Mouse (Mus musculus): ENCODE measurements at regions not wholly inside any gene's neighbourhood (a gene's known extent, or its start where the extent isn't known, plus 50 kb on each side); places are given as distances from the start of the nearest gene placed in this dataset.

- no peak for DNase-seq (ENCODE audit: low spot score)
These were observed 204.5 kb upstream of the Ercc4 start for GRCm38 (mm10) chr16:12904937-12905336.

- DNase-seq (ENCODE audit: low spot score), result no peak
These were observed 184.8 kb upstream of the Ercc4 start for GRCm38 (mm10) chr16:12924668-12925067.

DNA sequence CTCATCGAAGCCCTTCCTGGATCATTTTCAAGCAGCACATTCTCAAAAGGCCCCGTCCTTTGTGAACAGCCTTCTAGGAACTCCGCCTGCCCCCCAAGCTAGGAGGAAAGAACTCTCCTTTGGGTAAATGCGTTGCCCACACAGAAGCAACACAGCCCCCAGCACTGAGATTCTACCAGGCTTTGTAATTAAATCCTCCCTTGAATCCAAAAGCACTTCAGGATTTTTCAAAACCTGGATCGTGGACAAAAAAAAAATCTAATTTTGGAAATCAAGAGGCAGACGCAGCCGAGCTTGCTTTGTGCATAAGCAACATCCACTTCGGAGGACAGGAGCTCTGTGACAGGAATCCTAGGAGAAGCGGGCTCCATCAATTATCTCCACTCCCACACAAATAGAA is 183.6 kb upstream of the Ercc4 start:
- DNase-seq (ENCODE audit: low spot score), result no peak

DNA sequence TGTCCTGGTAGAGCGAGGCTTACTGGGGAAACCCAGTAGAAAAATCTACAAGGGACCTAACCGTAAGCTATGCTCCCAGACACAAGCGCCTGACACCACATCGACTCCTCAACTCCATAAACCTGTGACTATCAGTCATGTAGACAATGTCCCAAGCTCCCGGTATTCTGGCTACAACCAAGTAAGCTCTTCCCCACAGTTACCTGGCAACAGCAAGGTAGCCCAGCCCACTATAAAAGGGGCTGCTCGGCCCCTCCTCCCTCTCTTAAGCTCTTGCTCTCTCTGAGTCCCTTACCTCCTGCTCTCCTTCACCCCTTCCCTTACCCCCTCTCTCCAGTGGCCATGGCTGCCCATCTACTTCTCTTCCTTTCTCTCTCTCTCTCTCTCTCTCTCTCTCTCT is 178.4 kb upstream of the Ercc4 start:
- DNase-seq (ENCODE audit: low spot score), result no peak

- DNase-seq (ENCODE audit: low spot score), result no peak
These were observed 176.5 kb upstream of the Ercc4 start for GRCm38 (mm10) chr16:12932959-12933358.

GRCm38 (mm10) chr16:12934586-12934985 is 174.9 kb upstream of the Ercc4 start:
- no peak for DNase-seq (ENCODE audit: low spot score)

DNA sequence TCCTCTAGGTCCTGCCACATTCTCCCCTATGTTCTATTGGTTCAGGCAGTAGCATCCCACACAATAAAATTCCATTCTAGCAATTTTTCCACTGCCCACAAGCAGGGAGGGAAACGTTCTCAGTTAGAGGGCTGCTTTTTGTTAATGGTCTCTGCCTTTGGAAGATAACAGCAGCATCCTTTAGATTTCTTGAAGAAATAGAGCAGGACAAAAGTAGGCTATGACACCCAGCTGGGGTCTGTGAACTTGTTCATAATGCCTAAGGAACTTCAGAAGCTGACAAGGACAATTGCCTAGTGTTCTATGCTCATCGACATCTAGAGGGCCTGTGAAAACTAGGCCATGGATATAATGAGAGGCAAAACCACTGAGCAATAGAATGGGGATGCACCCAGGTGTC is 174.2 kb upstream of the Ercc4 start:
- peak; percentile 2 for DNase-seq (ENCODE audit: low spot score)

DNA sequence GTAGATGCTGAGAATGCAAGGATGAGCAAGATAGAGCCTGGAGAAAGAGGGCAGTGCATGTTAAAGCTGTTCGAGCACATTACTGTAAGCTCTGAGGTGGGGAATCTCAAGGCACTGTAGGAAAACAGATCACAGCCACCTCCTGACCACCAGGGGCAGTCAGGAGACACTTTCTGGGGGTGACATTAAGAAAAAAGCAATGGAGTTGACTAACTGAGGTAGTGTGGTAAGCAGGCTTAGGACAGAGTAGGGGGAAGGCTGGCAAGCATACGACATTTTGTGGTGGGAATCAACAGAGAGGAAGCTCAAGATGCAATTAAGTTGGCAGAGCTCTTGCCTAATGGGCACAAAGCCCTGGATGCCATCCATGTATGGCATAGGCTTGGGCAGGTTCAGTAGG is 172.9 kb upstream of the Ercc4 start:
- no peak for DNase-seq (ENCODE audit: low spot score)

DNA sequence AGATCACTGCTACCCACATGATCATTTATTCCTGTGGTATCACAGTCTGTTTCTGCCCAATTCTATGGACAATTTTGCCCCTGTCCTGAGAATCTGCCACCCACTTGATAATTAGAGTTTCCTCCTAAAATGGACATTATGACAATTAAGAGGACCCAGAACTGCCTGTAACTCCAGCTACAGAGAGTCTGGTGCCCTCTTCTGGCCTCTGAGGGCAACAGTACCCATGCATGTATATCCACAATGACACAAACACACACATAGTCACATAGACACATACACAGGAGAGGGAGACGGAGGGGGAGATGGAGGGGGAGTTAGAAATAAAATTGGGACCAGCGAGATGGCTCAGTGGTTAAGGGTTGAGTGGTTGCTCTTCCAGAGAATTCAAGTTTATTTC is 170.9 kb upstream of the Ercc4 start:
- DNase-seq (ENCODE audit: low spot score), result no peak

DNA sequence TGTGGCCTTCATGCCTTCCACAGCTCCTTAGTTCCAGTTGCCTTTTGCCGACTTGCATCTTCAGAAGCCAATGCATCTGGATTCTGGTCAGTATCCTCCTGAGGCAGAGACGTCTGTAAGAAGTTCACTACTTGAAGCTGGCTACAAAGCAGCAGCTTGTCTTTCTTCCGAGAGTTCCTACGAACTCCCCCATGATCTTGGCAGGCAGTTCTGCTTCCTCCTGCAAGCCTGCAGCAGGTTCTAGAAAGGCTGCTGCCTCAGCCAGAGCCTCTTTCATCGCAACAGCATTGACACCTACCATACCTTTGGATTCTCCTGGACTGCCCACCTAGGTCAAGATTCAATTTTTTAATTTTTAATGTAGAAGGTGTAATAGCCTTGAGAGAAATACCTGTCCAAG is 158.3 kb upstream of the Ercc4 start:
- DNase-seq (ENCODE audit: low spot score), result no peak

- no peak for DNase-seq (ENCODE audit: low spot score)
These were observed 155.5 kb upstream of the Ercc4 start for GRCm38 (mm10) chr16:12954028-12954427.

DNA sequence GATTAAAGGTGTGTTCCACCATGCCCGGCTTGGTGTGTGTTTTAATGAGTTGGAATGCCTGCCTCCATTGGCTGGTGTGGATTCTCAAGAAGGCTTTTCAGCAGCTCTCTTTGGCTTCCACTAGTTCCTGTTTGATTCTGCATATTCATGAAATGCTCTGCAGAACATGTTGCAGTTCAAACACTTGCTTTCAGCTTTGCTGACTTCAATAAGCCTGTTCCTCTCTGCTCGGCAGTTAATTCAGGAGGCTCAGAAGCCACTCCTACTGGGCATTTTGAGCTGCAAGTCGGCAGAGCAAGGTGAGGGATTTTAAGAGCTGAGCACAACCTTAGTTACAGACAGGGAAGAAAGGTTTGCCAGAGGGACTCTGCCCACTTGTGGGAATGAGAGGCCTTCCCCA is 153.1 kb upstream of the Ercc4 start:
- DNase-seq (ENCODE audit: low spot score), result no peak

DNA sequence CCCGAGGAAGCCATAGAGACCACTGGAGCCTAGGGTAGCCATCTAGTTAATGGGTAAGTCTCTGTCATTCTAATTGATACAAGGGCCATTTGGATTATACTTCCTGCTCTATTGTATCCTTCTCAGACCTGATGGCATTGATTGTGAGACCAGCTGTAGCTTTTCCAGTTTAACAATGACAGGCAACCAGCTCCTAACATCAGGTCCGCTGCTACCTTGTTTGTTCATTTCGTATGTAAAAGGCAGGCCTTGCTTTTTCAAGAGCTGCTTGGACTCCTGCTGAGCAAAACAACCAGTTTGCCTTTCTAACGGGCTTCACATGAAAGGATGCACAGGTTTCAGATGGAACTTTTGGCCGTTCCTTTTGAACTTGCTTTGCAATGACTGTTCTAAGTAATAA is 148.6 kb upstream of the Ercc4 start:
- DNase-seq (ENCODE audit: low spot score), result no peak

DNA sequence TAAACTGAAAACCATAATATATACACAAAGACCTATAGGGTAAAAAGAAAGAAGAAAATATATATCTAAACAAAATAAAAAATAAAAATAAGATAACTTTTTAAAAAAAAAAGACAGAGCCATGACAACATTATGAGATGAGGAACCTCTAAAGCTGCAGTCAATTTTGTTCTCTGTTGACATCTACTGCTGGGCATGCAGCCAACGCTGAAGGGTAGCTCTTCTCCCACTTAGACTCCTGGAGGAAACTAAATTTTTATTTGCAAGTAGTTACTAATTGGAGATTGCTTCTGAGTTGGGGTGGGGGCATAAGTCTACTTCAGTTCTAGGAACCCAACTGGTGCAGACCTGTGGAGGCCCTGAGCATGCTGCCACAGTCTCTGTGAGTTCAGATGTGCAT is 126.8 kb upstream of the Ercc4 start:
- DNase-seq (ENCODE audit: low spot score), result no peak

- no peak for DNase-seq (ENCODE audit: low spot score)
These were observed 108.1 kb upstream of the Ercc4 start for GRCm38 (mm10) chr16:13001288-13001880.

DNA sequence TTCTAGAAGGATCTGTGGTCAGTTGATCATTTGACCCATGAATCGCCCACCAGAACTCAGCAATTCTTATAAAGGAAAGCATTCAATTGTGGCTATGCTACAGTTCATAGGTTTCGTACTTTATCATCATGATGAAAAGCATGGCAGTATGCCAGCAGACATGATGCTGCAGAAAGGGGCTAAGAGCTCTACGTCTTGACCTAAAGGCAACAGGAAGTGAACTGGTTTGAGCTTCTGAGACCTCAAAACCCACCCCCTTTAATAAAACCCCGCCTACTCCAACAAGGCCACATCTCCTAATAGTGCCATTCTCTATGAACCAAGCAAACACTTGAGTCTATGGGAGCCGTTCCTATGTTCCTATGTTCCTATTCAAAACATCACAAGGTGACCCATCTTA is 96.6 kb upstream of the Ercc4 start:
- DNase-seq (ENCODE audit: low spot score), result no peak

DNA sequence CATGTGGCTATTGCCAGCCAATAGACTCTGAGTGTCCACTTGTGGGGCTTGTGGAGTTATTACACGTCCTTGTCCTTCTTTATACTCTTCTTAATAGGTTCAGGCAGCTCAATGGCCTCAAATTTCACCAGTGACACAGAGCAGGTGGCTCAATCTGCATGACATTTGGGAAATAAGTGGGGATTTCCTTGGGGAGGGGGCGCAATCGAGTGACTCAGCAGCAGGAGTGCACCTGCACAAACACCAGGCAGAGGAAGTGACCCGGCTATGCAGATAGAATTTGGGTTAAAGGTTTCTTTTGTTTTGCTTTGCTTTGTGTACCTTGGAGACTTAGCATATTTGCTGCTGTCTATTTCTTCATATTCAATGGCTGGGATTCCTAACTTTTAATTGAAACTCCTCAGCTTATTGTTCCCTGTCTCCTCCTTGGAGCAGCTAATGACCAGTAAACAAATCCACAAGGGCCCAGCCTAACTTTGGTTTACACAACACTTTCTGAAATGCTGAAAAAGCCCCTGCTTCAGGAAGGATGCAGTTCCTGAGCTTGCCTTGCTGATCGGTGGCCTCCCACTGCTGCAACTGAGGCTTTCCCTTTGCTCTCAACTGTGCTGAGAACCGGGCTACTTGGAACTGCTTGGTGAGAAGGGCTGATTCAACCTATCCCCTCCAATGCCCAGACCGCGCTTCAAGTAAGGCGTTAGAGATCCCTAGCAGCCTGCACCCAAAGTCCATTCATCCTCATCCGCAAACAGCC is 95.4 kb upstream of the Ercc4 start:
- DNase-seq (ENCODE audit: low spot score), result no peak

DNA sequence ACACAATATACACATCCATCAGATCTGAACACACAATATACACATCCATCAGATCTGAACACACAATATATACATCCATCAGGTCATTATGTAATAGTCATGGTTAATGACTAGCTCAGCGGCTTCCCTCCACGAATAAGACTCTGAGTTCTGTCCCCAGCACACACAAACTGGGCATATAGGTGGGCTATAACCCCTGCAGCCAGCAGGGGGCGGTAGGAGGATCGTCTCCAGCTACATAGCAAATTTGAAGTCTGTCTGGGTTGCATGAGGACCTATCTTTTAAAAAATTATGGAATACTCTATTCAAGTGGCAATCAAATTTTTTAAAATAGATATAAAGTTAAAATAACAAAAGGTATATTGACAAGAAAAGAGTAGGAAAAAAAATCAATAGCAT is 86.6 kb upstream of the Ercc4 start:
- peak; percentile 41 for DNase-seq (ENCODE audit: low spot score)

DNA sequence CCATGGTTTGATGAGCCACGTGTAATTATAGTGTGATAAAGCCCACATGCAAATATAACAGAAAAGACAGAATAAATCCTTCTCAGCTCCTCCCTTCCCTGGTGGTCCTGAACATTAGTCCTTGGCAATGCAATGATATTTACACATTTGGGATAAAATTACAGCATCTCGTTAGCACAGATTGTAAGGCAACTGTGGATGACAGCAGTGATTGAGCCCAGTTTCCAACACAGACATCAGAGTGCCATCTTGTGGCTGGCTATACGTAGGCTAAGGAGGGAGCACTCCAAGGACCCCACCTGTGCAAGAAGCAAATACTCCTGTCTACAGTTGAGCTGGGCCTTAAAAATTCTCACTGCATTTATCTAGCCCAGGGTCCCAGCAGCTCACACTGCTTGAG is 84.1 kb upstream of the Ercc4 start:
- peak; percentile 39 for DNase-seq (ENCODE audit: low spot score)

DNA sequence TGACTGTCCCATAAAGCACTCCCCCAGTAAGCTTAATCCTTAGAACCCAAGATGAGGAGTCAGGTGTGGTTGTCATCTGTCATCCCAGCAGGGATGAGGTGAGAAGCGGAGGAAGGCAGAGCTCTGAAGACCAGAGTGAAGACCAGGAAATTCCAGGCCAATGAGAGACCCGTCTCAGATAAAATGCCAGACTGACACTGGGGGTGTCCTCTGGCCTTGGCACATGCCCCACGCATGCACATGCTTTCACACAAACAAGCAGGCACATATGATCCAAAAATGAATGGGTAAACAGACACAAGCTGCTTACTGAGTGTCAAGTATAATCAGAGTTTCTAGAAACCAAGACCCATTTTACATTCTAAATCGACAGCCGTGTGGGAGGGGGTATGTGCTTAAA is 75.3 kb upstream of the Ercc4 start:
- no peak for DNase-seq (ENCODE audit: low spot score)

GRCm38 (mm10) chr16:13036596-13036995 is 72.9 kb upstream of the Ercc4 start:
- DNase-seq (ENCODE audit: low spot score), result no peak

DNA sequence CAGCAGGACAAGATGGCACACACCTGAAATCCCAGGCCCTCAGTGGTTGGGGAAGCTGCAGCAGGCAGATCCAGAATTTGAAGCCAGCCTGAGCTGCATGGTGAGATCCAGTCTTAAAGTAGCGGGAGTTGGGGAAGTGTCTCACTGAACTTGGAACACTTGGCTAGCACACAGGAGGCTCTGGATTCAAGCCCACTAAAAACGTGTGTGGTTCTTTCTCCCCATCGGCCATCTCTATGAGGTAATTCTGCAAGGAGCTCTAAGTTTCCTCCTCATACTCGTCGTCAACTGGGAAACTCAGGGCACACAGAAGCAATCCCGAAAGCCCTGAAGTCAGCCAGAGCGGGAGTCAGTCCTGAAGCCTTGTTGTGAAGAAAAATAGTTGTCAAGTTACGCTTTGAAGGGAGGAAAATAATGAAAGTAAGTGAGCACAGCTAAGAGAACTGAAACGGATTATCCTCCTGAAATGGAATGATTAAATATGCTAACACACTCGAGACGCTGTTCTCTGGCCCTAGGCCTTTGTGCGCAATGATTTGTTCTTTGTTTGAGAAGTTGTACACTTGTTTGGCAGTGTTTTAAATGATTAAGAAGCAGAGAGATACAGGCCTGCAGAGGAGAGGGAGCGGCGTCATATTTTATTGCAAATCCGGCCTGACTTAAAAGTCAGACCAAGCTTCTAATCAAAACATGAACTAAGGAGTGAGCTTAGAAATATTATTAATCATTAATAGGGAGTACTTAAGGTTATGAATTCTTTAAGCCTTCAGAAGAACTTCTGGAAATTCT is 69.0 kb upstream of the Ercc4 start:
- no peak for DNase-seq (ENCODE audit: low spot score)

GRCm38 (mm10) chr16:13041356-13041755 is 68.1 kb upstream of the Ercc4 start:
- DNase-seq (ENCODE audit: low spot score), result no peak

All from retina, embryonic 14.5 days (tissue).